Mouse (Mus musculus): Measurements from ENCODE around the gene Krt76.

The Krt76 gene

DNA sequence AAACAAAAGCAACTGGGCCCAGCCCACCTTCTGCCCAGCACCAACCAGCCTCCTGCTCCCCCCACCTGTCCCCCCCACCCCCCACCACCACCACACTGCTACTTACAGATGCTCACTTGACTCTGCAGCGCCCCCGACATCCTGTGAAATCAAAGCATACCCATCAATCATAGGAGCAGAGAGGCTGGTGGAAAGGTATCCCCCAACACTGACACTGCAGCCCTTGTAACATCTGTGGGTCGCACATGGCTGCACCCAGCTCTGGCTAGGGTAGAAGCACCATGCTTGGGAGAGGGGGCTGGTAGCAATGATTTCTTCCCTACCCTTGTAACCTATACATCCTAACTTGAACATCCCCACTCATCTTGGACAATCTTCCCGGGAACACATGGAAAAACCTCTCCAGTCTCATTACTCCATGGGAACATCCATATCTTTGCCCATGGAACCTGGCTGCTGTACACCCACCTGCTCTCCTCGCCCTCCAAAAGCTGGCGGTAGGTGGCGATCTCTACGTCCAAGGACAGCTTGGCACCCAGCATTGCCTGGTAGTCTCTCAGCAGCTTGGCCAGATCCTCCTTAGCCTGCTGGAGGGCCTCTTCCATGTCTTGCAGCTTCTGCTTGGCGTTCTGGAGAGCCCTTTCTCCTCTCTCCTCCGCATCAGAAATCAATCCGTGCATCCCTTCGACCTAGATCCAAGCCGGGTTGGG is 32.1 kb downstream of the Krt76 start:
- DNase-seq (ENCODE audit: low spot score) = no peak

DNA sequence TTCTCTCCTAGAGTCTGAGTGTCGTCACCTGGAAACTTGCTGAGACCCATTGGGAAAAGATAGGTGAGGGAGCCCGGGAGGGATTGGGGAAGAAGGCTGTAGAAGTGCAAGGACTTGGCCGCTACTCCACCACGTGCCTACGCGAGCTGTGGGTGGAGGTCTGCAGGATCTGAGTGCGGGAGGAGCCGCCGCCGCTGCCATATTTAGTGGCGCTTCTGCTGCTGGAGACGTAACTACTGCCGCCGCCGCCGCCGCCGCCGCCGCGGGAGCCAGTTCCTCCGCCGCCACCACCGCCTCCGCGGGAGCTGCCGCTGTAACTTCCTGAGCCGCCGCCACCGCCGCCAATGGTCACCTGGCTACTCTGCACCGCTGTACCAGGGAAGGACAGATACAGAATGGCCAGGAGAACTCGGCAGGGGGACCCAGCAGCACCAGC is 33.0 kb downstream of the Krt76 start:
- DNase-seq (ENCODE audit: low spot score) = no peak

DNA sequence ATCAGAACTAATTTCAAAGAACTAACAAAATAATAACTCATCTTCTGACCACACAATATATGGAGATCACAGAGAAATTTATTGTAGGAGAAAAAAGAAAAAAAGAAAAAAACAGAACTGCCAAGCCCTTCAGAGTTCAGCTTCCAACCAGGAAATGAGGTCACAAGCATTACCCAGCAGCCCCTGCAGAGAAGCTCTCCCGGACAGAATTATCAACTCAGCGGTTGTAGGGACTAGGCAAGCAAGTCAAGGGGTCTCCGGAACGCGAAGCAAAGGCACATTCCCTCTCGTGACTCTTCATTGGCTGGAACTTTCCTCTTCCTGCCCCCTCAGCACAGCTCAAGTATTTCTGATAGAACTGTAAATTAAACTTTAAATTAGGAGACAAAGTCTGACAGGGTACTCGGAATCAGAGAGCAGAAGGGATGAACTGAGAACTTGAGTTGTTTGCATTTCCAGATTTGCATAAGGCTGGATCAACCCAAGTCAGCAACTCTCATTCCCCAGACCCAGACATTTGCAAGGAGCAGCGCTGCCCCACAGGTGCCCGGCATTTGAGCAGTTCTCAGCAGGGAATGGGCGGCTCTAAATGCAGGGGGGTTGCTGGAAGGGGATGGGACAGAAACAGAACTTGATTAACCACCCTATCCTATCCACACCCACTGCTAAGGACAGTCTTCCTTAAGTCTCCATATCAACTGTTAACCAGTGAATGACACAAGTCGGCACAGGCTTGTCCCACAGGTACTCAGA is 33.9 kb downstream of the Krt76 start:
- no peak for DNase-seq (ENCODE audit: low spot score)

DNA sequence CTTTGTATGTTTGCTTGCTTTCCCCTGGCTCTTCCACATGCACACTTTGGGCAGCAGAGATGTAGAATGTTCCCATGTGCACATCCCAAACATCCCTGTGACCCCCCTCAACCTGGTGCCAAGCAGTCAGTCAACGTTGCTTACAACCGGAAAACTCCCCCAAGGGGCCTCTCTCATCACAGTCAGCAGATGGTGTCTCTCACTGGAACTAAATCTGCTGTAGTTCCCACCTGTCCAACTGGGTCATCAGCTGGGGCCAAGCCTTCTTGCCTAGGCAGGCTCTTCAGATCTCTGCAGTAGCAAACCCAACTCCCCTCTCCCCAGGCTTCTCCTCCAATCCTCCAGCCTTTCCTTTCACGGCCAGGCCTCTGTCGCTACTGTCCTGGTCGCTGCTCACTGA is 36.0 kb downstream of the Krt76 start:
- DNase-seq (ENCODE audit: low spot score) = no peak

DNA sequence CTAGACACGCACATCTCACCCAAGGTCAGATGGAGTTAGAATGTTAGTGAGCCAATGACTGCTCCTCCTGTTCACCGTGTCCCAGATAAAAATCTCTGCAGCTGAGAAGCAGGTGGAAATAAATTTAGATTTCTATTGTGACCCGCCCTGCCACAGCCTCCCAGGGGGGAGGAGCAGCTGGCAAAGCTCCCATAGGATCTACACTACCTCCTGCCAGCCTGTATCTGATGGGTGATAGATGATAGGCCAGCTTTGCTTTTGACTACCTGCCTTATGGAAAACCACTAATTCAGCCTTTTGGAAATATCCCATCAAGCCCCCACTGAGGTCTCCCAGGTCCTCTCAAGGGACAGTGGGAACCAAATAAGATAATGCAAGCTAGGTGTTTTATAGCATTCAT is 37.0 kb downstream of the Krt76 start:
- DNase-seq (ENCODE audit: low spot score) = no peak

DNA sequence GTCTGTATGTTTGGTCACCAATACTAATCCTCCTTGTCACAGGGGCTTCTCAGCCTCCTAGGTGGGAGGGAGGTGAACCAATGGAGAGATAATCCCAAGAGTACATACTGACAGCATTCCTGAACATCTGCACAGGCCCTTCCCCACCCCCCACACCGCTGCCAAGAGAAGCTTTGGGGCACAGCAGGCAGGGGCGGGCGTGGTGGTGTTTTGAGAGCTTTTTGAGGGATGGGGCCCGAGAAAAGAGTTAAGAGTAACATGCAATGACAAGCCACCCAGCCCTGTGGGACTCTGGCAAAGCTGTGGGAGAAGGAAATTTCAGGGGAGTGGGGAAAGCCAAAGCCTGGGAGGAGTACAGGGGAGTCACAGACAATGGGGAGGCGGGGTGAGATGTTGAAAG is 38.4 kb downstream of the Krt76 start:
- DNase-seq (ENCODE audit: low spot score) = no peak

DNA sequence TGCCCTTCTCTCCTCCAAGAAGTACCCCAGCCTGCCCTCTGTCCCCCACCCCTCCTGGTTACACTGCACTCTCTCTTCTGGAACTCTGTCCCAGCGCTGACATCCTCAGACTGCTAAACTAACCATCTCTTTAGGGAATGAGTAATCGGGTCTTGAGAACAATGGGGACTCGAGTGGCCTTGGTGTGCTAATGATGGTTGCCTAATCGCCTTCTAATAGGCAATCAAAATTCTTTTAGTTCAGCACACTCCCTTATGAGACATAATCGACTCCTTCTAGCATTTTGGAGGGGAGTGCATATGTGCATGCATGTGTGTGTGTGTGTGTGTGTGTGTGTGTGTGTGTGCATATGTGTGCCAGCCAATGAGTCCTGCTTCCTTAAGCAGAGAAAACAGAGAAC is 40.1 kb downstream of the Krt76 start:
- no peak for DNase-seq (ENCODE audit: low spot score)

DNA sequence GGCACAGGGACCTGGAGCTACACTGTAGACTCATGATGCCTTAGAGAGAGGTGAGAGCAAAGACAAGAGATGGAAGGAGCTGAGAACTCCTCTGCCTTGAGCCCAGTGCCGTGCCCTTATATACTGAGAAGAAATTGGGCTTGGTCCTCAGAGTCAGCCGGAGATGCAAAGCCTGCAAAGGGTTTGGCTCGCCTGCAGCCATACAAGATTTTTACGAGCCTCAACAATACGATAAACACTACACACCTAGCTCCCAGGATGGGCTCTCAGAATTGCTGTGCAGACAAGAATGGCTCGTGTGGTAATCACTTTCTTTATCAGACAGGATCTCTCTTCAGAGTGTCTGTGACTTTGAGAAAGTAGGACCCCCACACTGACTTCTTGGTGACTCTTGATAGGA is 42.0 kb downstream of the Krt76 start, which contains the start of gene Krt1:
TSS of gene Krt1 (minus strand) at position 101 of the 400 bp plus-strand sequence.
- no peak for DNase-seq (ENCODE audit: low spot score)

DNA sequence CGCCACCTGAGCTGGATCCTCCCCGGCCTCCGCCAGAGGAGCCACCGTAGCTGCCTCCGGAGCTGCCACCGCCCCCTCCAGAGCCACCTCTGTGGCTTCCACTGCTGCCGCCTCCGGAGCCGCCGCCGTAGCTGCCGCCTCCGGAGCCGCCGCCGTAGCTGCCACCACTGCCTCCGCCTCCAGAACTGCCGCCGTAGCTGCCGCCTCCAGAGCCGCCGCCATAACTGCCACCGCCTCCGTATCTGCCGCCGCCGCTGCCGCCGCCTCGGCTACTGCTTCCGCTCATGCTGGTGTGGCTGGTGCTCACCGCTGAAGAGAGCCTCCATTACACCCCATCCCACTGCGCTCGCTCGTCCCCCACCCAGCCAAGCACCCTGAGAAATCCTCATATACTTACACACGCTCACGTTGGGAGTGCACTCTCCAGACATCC is 46.7 kb downstream of the Krt76 start:
- DNase-seq (ENCODE audit: low spot score) = no peak

DNA sequence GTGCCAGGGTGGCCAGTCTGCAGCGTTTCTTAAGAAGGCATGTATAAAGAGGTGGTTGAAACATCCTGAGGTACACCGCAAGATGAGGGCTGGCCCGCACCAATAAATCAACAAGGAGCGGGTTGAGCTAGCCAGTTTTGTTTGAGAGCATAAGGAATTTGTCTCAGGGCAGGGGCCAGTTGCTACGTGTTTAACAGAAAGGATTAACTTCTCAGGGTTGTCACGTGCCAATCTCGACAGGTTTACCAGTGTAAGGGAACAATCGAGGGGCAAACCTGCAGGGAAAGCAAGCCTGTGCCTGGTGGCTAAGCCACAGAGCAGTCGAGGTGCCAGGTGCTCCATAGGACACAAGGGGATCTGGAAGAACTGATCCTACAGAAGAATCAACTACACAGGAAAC is 49.5 kb downstream of the Krt76 start:
- no peak for DNase-seq (ENCODE audit: low spot score)

DNA sequence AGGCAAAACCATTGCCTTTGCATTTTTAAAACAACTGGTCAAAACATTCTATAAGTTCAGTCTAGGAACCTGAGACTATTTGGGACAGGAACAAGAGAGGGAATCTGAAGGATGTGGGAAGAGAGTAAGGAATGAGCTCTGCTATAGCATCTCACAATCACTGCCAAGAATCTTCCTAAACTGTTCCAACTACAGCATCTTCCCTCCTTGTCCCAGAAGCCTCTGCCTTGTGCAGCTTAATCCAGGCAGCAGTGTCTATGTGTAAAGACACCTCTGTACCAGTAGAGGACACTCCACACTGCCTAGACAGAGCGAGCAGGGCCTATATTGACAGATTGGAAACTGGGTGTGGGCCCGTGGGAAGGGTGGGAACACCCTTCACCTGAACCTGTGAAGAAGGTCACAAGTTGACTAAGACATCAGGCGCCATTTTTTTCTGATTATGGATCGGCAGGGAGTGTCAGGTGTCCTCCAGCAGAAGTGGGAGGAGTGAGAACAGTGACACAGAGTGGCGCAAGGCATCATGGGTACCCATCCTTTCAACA is 57.9 kb downstream of the Krt76 start:
- no peak for DNase-seq (ENCODE audit: low spot score)
